Mouse (Mus musculus) liver, embryonic 14.5 days (tissue): ENCODE results near the gene Mtln. TPM values are rescaled to one million over a fixed set of nuclear protein-coding genes. Genes with fewer than 3 reads are reported as not detected.

Experiments used
- ATAC-seq: fragments of 200-750 bp; cut with Nextera tagmentation; 2 replicates; pipeline ENCODE4 v1.8.0; 2017; ENCODE audit warnings: moderate number of reproducible peaks, mild to moderate bottlenecking, moderate library complexity; ENCODE audit not compliant: insufficient read depth
- DNase-seq, 3 experiments: peaks; one replicate each; pipeline ENCODE4 v3.0.0-alpha.2; 2012 to 2013; ENCODE audit warnings: low read depth in 3 of 3, low spot score in 3 of 3
- H3K27ac ChIP-seq: fragments of 300-500 bp; sonication (generic); 2 replicates; pipeline ENCODE4 v1.5.1; 2014; ENCODE audit warnings: moderate library complexity, mild to moderate bottlenecking, control low read depth, inconsistent platforms
- H3K27me3 ChIP-seq: fragments of 300-500 bp; sonication (generic); 2 replicates; pipeline ENCODE4 v1.6.1; 2014; ENCODE audit warnings: mild to moderate bottlenecking, low read length, moderate library complexity; ENCODE audit not compliant: control insufficient read depth, insufficient read depth
- H3K36me3 ChIP-seq: fragments of 300-500 bp; sonication (generic); replicated peaks from 2 replicates; pipeline ENCODE4 v1.6.1; 2014; ENCODE audit warnings: low read depth; ENCODE audit not compliant: control insufficient read depth, insufficient read depth
- H3K4me1 ChIP-seq, 2 experiments: fragments of 200-500 bp in 1 of 2; fragments of 300-500 bp in 1 of 2; sonication (generic) in 1 of 2; replicated peaks; 2 replicates each; pipeline ENCODE4 v1.6.1; 2012 to 2014; ENCODE audit warnings: antibody characterized with exemption in 1 of 2, inconsistent platforms in 1 of 2, low read length in 1 of 2; ENCODE audit not compliant: control insufficient read depth in 2 of 2, insufficient read depth in 2 of 2
- H3K4me2 ChIP-seq: fragments of 300-500 bp; sonication (generic); 2 replicates; pipeline ENCODE4 v1.6.1; 2014; ENCODE audit warnings: low read depth, mild to moderate bottlenecking, control low read depth, moderate library complexity
- H3K4me3 ChIP-seq, 2 experiments: fragments of 200-500 bp in 1 of 2; fragments of 300-500 bp in 1 of 2; sonication (generic) in 1 of 2; 2 replicates each; pipeline ENCODE4 v1.5.1; 2012 to 2014; ENCODE audit warnings: low read depth in 2 of 2, low read length in 2 of 2, mild to moderate bottlenecking in 2 of 2, control low read depth in 1 of 2, inconsistent platforms in 1 of 2, moderate library complexity in 1 of 2; ENCODE audit not compliant: insufficient read depth in 1 of 2
- H3K9ac ChIP-seq: fragments of 300-500 bp; sonication (generic); replicated peaks from 2 replicates; pipeline ENCODE4 v1.6.1; 2014; ENCODE audit warnings: mild to moderate bottlenecking, control low read depth, moderate library complexity
- H3K9me3 ChIP-seq: fragments of 300-500 bp; sonication (generic); 2 replicates; pipeline ENCODE4 v1.6.1; 2016; ENCODE audit warnings: low read length, mixed read lengths; ENCODE audit not compliant: control insufficient read depth
- CTCF ChIP-seq: IDR thresholded peaks from 2 replicates; pipeline ENCODE4 v1.5.1; 2016; ENCODE audit warnings: antibody characterized with exemption, low read depth, control low read depth
- EP300 ChIP-seq: IDR thresholded peaks from 2 replicates; pipeline ENCODE4 v1.6.1; 2016; ENCODE audit warnings: antibody characterized with exemption, low read depth
- WGBS: fragments of 180-500 bp; shearing (Covaris S2); extraction: QIAGEN DNeasy Blood & Tissue Kit; methylation state at CpG from one replicate; pipeline ENCODE4 v1.1.7; 2014; ENCODE audit not compliant: insufficient replicate concordance; 5-methylcytosine and 5-hydroxymethylcytosine counted together
- polyA plus RNA-seq, 2 experiments: library from polyadenylated mRNA; depleted of rRNA in 1 of 2; stranded (reverse) in 1 of 2; unstranded in 1 of 2; fragments of >200 nt; fragmentation: Nextera tagmentation in 1 of 2; extraction: Ambion mirVana in 1 of 2; gene quantifications; 2 replicates each; pipeline versions ENCODE4 v1.2.1 to v1.2.3; 2012 to 2014

Mtln gene
- polyA plus RNA-seq, 2 experiments: 24.3 to 28.1 TPM

DNA sequence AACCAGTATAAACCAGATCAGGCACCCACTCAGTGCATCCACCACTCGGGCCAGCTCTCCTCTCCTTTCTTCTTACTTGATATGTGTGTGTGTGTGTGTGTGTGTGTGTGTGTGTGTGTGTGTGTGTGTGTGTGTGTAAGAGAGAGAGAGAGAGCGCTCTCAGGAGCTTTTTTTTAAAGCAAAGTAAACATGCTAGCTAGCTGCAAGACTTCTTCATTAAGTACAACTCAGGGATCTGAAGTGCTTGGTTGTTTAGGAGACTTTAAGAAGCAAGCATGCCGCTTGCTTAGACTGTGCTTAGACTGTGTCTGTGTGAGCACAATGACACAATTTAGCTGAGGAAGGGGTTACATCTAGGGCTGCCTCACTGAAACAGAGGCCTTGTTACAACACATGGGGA is 49.7 kb downstream of the Mtln start:
- Histone ChIP-seq H3K4me2 (no peak overlapping the region), H3K36me3 (no peaks in the 10 kb centered on the region), H3K27me3 (no peaks in the 10 kb centered on the region), H3K27ac (no peak overlapping the region), H3K9me3 (no peaks in the 10 kb centered on the region), H3K4me1 (no peaks in the 10 kb centered on the region), H3K9ac (no peak overlapping the region), H3K4me3 (no peak overlapping the region)
- no peak for TF ChIP-seq EP300
- no peak for TF ChIP-seq CTCF
- ATAC-seq (no peak), DNase-seq (no peak)
- 56% methylated on average over 3 of the region's 3 CpGs for WGBS

Other genes starting within 250 kb of the Mtln start
- gene Zfp661, start 205.4 kb downstream of the Mtln start, polyA plus RNA-seq (2012; rRNA removed): 1.0 and 1.1 TPM in 2 replicates
- gene Zfp661, start 205.4 kb downstream of the Mtln start, polyA plus RNA-seq (2014; fragmentation: Nextera tagmentation; extraction: Ambion mirVana): 0.83 and 0.86 TPM in 2 replicates
- gene Mrps5, start 205.3 kb downstream of the Mtln start, polyA plus RNA-seq (2012; rRNA removed): 25.2 and 46.4 TPM in 2 replicates
- gene Mrps5, start 205.3 kb downstream of the Mtln start, polyA plus RNA-seq (2014; fragmentation: Nextera tagmentation; extraction: Ambion mirVana): 80.1 and 80.3 TPM in 2 replicates
- 0.01 and 0.03 TPM in 2 replicates for gene Mal, start 135.8 kb downstream of the Mtln start, polyA plus RNA-seq (2012; rRNA removed)
- 0.06 and 0.10 TPM in 2 replicates for gene Mal, start 135.8 kb downstream of the Mtln start, polyA plus RNA-seq (2014; fragmentation: Nextera tagmentation; extraction: Ambion mirVana)
- 0.02 and 0.06 TPM in 2 replicates for gene Mall, start 62.6 kb downstream of the Mtln start, polyA plus RNA-seq (2012; rRNA removed)
- not detected in 2 replicates for gene Mall, start 62.6 kb downstream of the Mtln start, polyA plus RNA-seq (2014; fragmentation: Nextera tagmentation; extraction: Ambion mirVana)
- 2.9 and 4.9 TPM in 2 replicates for gene Nphp1, start 3.6 kb downstream of the Mtln start, polyA plus RNA-seq (2012; rRNA removed)
- gene Nphp1, start 3.6 kb downstream of the Mtln start, polyA plus RNA-seq (2014; fragmentation: Nextera tagmentation; extraction: Ambion mirVana): 5.5 and 6.8 TPM in 2 replicates
- gene Bub1, start 39.4 kb upstream of the Mtln start, polyA plus RNA-seq (2012; rRNA removed): 10.8 and 17.0 TPM in 2 replicates
- 11.5 and 14.5 TPM in 2 replicates for gene Bub1, start 39.4 kb upstream of the Mtln start, polyA plus RNA-seq (2014; fragmentation: Nextera tagmentation; extraction: Ambion mirVana)
- gene Acoxl, start 46.4 kb upstream of the Mtln start, polyA plus RNA-seq (2012; rRNA removed): not detected in 2 replicates
- not detected in 2 replicates for gene Acoxl, start 46.4 kb upstream of the Mtln start, polyA plus RNA-seq (2014; fragmentation: Nextera tagmentation; extraction: Ambion mirVana)